Mouse (Mus musculus) heart, embryonic 15.5 days (tissue): Measurements from ENCODE around the gene Lnx2. TPM values are rescaled to one million over a fixed set of nuclear protein-coding genes. Genes with fewer than 3 reads are reported as not detected.

Experiments
- ATAC-seq: fragments of 200-750 bp; cut with Nextera tagmentation; replicated peaks from 2 replicates; pipeline ENCODE4 v1.8.0; 2017; ENCODE audit warnings: low read depth, moderate TSS enrichment; ENCODE audit not compliant: insufficient number of reproducible peaks, insufficient read depth, low FRiP score
- H3K27ac ChIP-seq: fragments of 300-500 bp; sonication (generic); 2 replicates; pipeline ENCODE4 v1.5.1; 2015; ENCODE audit warnings: mild to moderate bottlenecking, inconsistent platforms
- H3K27me3 ChIP-seq: fragments of 300-500 bp; sonication (generic); 2 replicates; pipeline ENCODE4 v1.6.1; 2015; ENCODE audit warnings: inconsistent platforms
- H3K36me3 ChIP-seq: fragments of 300-500 bp; sonication (generic); 2 replicates; pipeline ENCODE4 v1.6.1; 2015; ENCODE audit warnings: mild to moderate bottlenecking, inconsistent platforms
- H3K4me1 ChIP-seq: fragments of 300-500 bp; sonication (generic); replicated peaks from 2 replicates; pipeline ENCODE4 v1.6.1; 2015; ENCODE audit warnings: inconsistent platforms
- H3K4me2 ChIP-seq: fragments of 300-500 bp; sonication (generic); 2 replicates; pipeline ENCODE4 v1.6.1; 2015; ENCODE audit warnings: inconsistent platforms, mild to moderate bottlenecking, moderate library complexity
- H3K4me3 ChIP-seq: fragments of 300-500 bp; sonication (generic); 2 replicates; pipeline ENCODE4 v1.5.1; 2015; ENCODE audit warnings: mild to moderate bottlenecking, inconsistent platforms
- H3K9ac ChIP-seq: fragments of 300-500 bp; sonication (generic); 2 replicates; pipeline ENCODE4 v1.6.1; 2015; ENCODE audit warnings: mild to moderate bottlenecking, inconsistent platforms
- H3K9me3 ChIP-seq: fragments of 300-500 bp; sonication (generic); replicated peaks from 2 replicates; pipeline ENCODE4 v1.6.1; 2016; ENCODE audit warnings: inconsistent platforms
- WGBS: fragments of 180-500 bp; shearing (Covaris S2); methylation state at CpG from one replicate; pipeline ENCODE4 v1.1.7; 2015; ENCODE audit warnings: mixed read lengths; 5-methylcytosine and 5-hydroxymethylcytosine counted together
- polyA plus RNA-seq: library from polyadenylated mRNA; unstranded; fragments of >200 nt; fragmentation: Nextera tagmentation; extraction: Ambion mirVana; gene quantifications from 2 replicates; pipeline ENCODE4 v1.2.1, GENCODE M21; 2015

Gene Lnx2
- polyA plus RNA-seq, 1 experiment from 2014 or later, result 11.2 TPM

DNA sequence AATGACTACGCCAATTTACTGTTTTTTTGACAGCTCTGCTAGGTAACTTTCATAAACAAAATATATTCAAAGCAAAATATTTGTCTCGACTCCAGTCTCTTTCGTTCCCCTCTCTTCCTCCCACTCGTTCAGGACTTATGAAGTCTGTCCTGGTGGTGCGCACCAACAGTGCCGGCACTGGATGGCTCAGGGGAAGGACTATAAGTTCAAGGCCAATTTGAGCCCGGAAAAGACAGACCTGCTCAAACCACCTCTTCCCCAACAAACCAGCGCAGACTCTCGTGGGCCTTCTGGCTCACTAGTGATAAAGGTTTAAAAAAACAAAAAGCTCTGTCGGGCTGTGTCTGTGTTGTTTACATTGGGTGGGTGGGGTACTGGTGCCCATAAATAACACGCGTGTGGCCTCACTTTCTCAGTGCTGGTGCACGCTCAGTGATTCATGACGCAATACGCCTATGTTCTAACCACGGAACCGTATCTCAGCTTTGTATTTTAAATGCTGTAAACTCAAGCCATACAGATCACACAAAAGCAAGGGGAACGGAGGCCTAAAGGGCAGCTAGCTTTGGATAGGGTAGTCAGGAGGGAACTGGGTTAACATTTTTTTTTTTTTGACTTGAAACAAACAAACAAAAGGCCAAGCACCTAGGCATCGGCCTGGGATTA, 26.7 kb downstream of the Lnx2 start:
- no peak overlapping the region for H3K9ac ChIP-seq
- no peak overlapping the region for H3K4me2 ChIP-seq
- H3K36me3 ChIP-seq, result no peaks in the 10 kb centered on the region
- WGBS, result 74% methylated on average over 19 of the region's 19 CpGs
- H3K27me3 ChIP-seq, result no peaks in the 10 kb centered on the region
- peaks cover 40% of the 10 kb centered on the region for H3K4me1 ChIP-seq
- ATAC-seq, result no peak
- H3K4me3 ChIP-seq, result no peak overlapping the region
- no peak overlapping the region for H3K27ac ChIP-seq
- no peaks in the 10 kb centered on the region for H3K9me3 ChIP-seq

DNA sequence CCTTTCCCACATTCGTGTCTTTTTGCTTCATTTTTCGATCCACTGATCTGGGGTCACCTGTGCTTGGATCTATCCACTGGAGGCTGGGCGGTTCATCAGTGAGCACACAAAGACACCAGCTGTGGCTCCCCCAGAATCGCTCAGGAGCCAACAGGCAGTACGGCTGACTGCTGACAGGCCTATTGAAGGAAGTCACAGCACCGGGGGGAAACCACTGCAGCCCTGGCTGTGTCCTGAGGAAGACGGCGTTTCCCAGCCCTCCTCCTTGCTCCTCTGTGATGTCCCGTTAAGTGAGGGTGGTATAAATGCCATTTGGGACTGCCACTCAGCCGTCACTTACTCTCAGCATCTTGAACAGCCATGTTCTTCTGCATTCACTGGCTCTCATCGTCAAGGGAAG, 30.5 kb downstream of the Lnx2 start:
- H3K9me3 ChIP-seq, result no peaks in the 10 kb centered on the region
- 60% methylated on average over 11 of the region's 11 CpGs for WGBS
- H3K27ac ChIP-seq, result no peak overlapping the region
- no peak overlapping the region for H3K9ac ChIP-seq
- no peaks in the 10 kb centered on the region for H3K27me3 ChIP-seq
- peaks cover 12% of the 10 kb centered on the region for H3K36me3 ChIP-seq
- ATAC-seq, result peak; percentile 31; the same call in 1 of the 2 replicates
- no peak overlapping the region for H3K4me2 ChIP-seq
- H3K4me3 ChIP-seq, result no peak overlapping the region
- peaks cover 25% of the 10 kb centered on the region for H3K4me1 ChIP-seq

DNA sequence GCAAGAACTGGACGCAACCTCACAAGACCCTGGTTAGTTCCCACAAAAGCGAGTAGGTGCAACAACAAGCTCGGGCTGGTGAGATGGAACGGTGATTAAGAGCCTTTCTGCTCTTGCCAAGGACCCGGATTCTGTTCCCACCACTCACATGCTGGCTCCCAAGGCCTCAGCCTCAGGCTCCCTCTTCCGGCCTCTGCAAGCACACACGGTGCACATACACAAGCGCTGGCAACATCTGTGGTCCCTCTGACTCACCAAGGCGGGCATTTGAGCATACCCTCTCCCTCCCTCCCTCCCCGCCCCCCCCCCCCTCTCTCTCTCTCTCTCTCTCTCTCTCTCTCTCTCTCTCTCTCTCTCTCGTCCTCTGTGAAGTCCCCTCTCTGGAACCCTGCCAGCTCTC, 31.1 kb downstream of the Lnx2 start:
- H3K4me3 ChIP-seq, result no peak overlapping the region
- 66% methylated on average over 11 of the region's 11 CpGs for WGBS
- ATAC-seq, result no peak
- H3K27ac ChIP-seq, result no peak overlapping the region
- H3K9me3 ChIP-seq, result no peaks in the 10 kb centered on the region
- no peak overlapping the region for H3K9ac ChIP-seq
- no peak overlapping the region for H3K4me2 ChIP-seq
- H3K27me3 ChIP-seq, result no peaks in the 10 kb centered on the region
- peaks cover 21% of the 10 kb centered on the region for H3K4me1 ChIP-seq
- peaks cover 18% of the 10 kb centered on the region for H3K36me3 ChIP-seq

- Histone ChIP-seq H3K27me3 (no peaks in the 10 kb centered on the region), H3K36me3 (peaks cover 18% of the 10 kb centered on the region), H3K27ac (no peak overlapping the region), H3K4me1 (peaks cover 14% of the 10 kb centered on the region), H3K9me3 (no peaks in the 10 kb centered on the region), H3K9ac (no peak overlapping the region), H3K4me3 (no peak overlapping the region), H3K4me2 (no peak overlapping the region)
- ATAC-seq, result no peak
- 73% methylated on average over 15 of the region's 15 CpGs for WGBS
Measured at GRCm38 (mm10) chr5:147043240-147043844, 33.0 kb downstream of the Lnx2 start.

- H3K9me3 ChIP-seq, result no peaks in the 10 kb centered on the region
- H3K27ac ChIP-seq, result no peak overlapping the region
- no peak overlapping the region for H3K9ac ChIP-seq
- no peak overlapping the region for H3K4me3 ChIP-seq
- 84% methylated on average over 40 of the region's 40 CpGs for WGBS
- H3K36me3 ChIP-seq, result peaks cover 18% of the 10 kb centered on the region
- peaks cover 24% of the 10 kb centered on the region for H3K4me1 ChIP-seq
- ATAC-seq, result no peak
- no peak overlapping the region for H3K4me2 ChIP-seq
- no peaks in the 10 kb centered on the region for H3K27me3 ChIP-seq
Measured at GRCm38 (mm10) chr5:147041965-147042937, 34.1 kb downstream of the Lnx2 start.

DNA sequence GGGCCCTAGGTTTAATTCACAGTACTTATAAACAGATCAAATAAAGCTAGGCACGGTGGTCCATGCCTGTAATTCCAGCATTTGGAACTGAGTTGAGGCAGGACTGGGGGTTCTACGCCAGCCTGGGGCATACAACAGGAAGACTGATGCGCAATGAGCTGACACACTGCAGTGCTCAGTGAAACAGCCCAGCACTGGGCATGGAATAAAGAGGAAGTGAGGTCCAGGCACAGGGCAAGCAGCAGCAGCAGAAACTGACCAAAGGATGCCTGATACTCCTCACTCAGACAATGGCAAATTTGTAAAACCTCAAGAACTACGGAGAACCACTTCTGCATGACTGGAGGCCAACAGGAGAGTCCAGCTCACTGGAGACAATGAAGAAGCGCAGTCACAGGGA, 37.0 kb downstream of the Lnx2 start:
- WGBS, result 82% methylated on average over 5 of the region's 5 CpGs
- no peak overlapping the region for H3K4me3 ChIP-seq
- H3K4me1 ChIP-seq, result peaks cover 32% of the 10 kb centered on the region
- no peak overlapping the region for H3K4me2 ChIP-seq
- no peaks in the 10 kb centered on the region for H3K9me3 ChIP-seq
- ATAC-seq, result no peak
- H3K27ac ChIP-seq, result no peak overlapping the region
- no peak overlapping the region for H3K9ac ChIP-seq
- no peaks in the 10 kb centered on the region for H3K27me3 ChIP-seq
- H3K36me3 ChIP-seq, result peaks cover 18% of the 10 kb centered on the region

GRCm38 (mm10) chr5:147037601-147038000, 38.8 kb downstream of the Lnx2 start:
- no peak overlapping the region for H3K4me2 ChIP-seq
- no peaks in the 10 kb centered on the region for H3K9me3 ChIP-seq
- H3K4me3 ChIP-seq, result no peak overlapping the region
- no peak overlapping the region for H3K27ac ChIP-seq
- H3K9ac ChIP-seq, result no peak overlapping the region
- H3K27me3 ChIP-seq, result no peaks in the 10 kb centered on the region
- H3K4me1 ChIP-seq, result peaks cover 32% of the 10 kb centered on the region
- H3K36me3 ChIP-seq, result peaks cover 21% of the 10 kb centered on the region
- ATAC-seq, result no peak
- 54% methylated on average over 3 of the region's 3 CpGs for WGBS

DNA sequence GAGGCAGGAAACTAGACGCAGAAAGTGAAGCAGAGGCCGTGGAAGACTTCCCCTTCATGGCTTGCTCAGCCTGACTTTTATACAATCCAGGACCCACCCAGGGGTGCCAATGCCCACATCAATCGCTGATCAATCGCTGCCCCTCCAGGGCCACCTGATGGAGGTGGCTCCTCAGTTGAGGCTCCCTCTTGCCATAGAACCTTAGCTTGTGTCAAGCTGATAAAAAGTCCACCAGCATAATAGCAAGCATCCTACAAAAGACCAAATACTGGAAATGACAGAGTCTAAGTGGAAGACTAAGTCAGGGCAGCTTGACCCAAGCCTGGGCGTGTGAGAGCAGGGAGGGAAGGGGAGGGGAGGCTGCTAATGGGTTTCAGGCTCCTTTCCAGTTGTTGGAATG, 39.7 kb downstream of the Lnx2 start:
- Histone ChIP-seq H3K4me2 (no peak overlapping the region), H3K4me3 (no peak overlapping the region), H3K4me1 (peaks cover 32% of the 10 kb centered on the region), H3K36me3 (peaks cover 25% of the 10 kb centered on the region), H3K27ac (peak overlapping the region; percentile 65), H3K9ac (no peak overlapping the region), H3K9me3 (no peaks in the 10 kb centered on the region), H3K27me3 (no peaks in the 10 kb centered on the region)
- ATAC-seq, result no peak
- 82% methylated on average over 5 of the region's 5 CpGs for WGBS

DNA sequence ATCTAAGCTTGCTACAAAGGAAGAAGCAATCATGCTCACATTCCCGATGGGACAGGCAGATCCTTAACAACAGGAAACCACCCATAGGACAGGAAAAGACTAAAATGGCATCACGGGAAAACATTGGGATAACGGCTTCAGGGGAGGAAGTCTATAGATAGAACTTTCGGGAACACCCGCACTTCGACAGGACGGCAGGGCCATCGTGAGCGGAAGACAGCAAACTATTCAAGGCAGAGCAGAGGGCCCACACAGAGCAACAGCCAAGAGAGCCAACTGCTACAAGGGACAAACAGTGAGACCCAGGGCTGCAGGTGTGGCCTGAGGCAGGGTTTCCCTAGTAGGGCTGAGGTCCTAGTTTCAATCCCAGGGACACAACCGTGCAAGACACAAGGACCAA, 40.4 kb downstream of the Lnx2 start:
- 55% methylated on average over 10 of the region's 10 CpGs for WGBS
- peaks cover 25% of the 10 kb centered on the region for H3K36me3 ChIP-seq
- H3K4me2 ChIP-seq, result no peak overlapping the region
- H3K4me3 ChIP-seq, result no peak overlapping the region
- H3K4me1 ChIP-seq, result peaks cover 32% of the 10 kb centered on the region
- no peaks in the 10 kb centered on the region for H3K9me3 ChIP-seq
- H3K9ac ChIP-seq, result no peak overlapping the region
- ATAC-seq, result peak; percentile 44; the same call in 1 of the 2 replicates
- no peaks in the 10 kb centered on the region for H3K27me3 ChIP-seq
- peak overlapping the region; percentile 65 for H3K27ac ChIP-seq

DNA sequence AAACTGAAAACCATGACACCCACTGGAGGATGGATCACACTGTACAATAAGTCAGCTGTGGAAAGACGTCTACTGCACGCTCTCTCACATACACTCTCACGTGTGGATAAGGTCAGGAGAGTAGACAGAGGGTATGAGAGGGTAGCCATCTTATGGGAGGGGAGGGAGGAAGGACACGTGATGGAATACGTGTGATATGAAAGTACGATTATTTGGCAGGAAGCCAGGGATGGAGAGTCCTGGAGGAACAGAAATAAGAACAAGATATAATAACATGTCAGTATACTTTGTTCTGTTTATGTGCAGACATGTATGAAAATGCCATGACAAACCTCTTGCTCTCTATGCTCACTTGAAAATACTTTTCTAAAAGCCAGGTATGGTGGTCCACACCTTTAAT, 41.1 kb downstream of the Lnx2 start:
- Histone ChIP-seq H3K9ac (no peak overlapping the region), H3K9me3 (no peaks in the 10 kb centered on the region), H3K36me3 (peaks cover 26% of the 10 kb centered on the region), H3K4me2 (no peak overlapping the region), H3K4me3 (no peak overlapping the region), H3K4me1 (peaks cover 32% of the 10 kb centered on the region), H3K27ac (no peak overlapping the region; the same call in 1 of the 2 replicates), H3K27me3 (no peaks in the 10 kb centered on the region)
- WGBS, result 50% methylated on average over 6 of the region's 6 CpGs
- ATAC-seq, result no peak; the same call in 1 of the 2 replicates

DNA sequence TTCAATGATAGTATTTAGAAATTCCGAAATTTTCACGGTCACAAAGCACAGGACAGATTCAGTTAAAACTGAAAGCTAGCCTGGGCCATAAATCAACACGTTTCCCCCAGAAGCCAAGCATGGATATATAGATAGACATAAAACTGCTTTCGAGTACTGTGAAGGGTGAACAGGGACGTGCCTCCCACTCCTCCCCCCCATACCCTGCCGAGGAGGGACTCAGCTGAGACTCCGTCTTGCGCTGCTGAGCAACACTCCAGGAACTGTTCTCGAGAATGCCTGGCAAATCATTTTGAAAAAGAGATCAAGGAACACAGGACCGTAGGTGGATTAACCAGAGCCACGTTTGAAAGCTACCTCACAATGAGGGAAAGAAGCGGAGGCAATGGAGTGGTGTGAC, 42.1 kb downstream of the Lnx2 start:
- no peak overlapping the region for H3K4me3 ChIP-seq
- peaks cover 33% of the 10 kb centered on the region for H3K36me3 ChIP-seq
- no peak overlapping the region for H3K4me2 ChIP-seq
- WGBS, result 81% methylated on average over 12 of the region's 12 CpGs
- H3K27ac ChIP-seq, result no peak overlapping the region
- no peak overlapping the region for H3K9ac ChIP-seq
- H3K4me1 ChIP-seq, result peaks cover 32% of the 10 kb centered on the region
- no peaks in the 10 kb centered on the region for H3K27me3 ChIP-seq
- no peaks in the 10 kb centered on the region for H3K9me3 ChIP-seq
- ATAC-seq, result no peak
